Mouse (Mus musculus): Measurements from ENCODE around the gene Ubqln4. TPM values are rescaled to one million over a fixed set of nuclear protein-coding genes. Genes with fewer than 3 reads are reported as not detected.
A peak's percentile ranks its signal among the peaks of the same experiment; 100 is the strongest.

Gene Ubqln4
- total and polyA plus RNA-seq, 3 experiments: 43.6 to 171 (median 83.0) TPM

DNA sequence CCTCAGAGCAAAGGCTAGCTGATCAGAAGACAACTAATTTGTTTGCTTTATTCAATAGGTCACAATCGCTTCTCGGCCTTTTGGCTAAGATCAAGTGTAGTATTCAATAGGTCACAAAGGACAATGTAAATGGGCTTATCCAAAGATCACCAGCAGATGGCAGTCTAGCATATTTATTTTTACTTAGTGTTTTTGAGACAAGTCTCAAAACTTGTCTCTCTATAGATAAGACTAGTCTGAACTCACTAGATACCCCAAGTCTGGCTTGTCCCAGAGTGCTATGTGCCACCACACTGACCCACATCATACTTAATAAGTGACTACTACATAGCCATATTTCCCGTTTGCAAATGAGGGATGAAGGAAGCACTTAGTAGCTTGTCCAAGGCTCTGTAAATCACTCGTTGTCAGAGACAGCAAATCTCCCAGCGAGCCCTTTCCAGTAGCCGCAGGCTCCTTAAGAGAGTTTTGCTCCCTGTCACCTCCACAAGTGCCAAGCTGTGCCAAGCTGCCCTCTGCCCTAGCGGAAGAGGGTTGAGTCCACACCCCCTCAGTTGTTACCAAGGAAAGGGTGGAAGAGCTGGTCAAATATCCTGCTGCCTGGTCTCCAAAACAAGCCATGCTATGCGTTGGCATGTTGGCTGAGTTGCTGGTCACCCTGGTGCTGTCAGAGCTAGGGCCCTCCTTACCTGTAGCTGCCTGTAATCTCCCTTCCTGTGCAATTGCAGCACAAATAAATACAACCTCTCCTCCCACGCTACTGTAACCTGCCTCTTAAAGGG is 38.6 kb downstream of the Ubqln4 start:
- Histone ChIP-seq H3K9me3 (replicated peaks; ENCODE audit: insufficient read depth, low read length) (no peaks in the 10 kb centered on the region), H3K27me3 (ENCODE audit: control insufficient read depth in 1 of 2, insufficient read depth in 2 of 2, low read length in 2 of 2) (no peaks in the 10 kb centered on the region), H3K79me2 (ENCODE audit: control insufficient read depth, insufficient read depth, low read length, poor library complexity) (no peaks in the 10 kb centered on the region; the same call in 1 of the 2 replicates), H3K27ac (ENCODE audit: control insufficient read depth, low read depth, low read length) (peak overlapping the region; percentile 13), H3K36me3 (ENCODE audit: control insufficient read depth in 1 of 2, insufficient read depth in 2 of 2, low read length in 2 of 2) (peaks cover 2 to 4% of the 10 kb centered on the region in 2 experiments; a peak in 3 of 4 replicates), H3K9ac (ENCODE audit: control insufficient read depth, low read depth, low read length, poor library complexity, severe bottlenecking) (peak overlapping the region; percentile 65), H3K4me3 (ENCODE audit: control insufficient read depth in 1 of 2, insufficient read depth in 1 of 2, low read depth in 2 of 2, low read length in 2 of 2) (peak overlapping the region; percentile 77 to 86), H3K4me1 (ENCODE audit: control insufficient read depth in 1 of 2, insufficient read depth in 2 of 2, low read length in 2 of 2) (peaks cover 0 to 20% of the 10 kb centered on the region in 2 experiments; a peak in 2 of 4 replicates)
- TF ChIP-seq ZMIZ1 (IDR thresholded peaks at IDR 0.05; ENCODE audit: low read depth, low read length) (no peak), ETS1 (IDR thresholded peaks at IDR 0.05; ENCODE audit: low read depth, low read length) (0 out of 2 replicates have a peak, but pooled peaks have one; percentile 2), MXI1 (IDR thresholded peaks at IDR 0.05; ENCODE audit: low read depth, low read length) (peak; percentile 38; the same call in 1 of the 2 replicates), ZC3H11A (IDR thresholded peaks at IDR 0.05; ENCODE audit: low read depth, low read length) (peak; percentile 81), ZNF384 (IDR thresholded peaks at IDR 0.05; ENCODE audit: low read depth, low read length) (no peak), RAD21 (IDR thresholded peaks at IDR 0.05; ENCODE audit: low read depth, low read length) (peak; percentile 89), MYB (IDR thresholded peaks at IDR 0.05; ENCODE audit: low read depth, low read length) (no peak), SMC3 (IDR thresholded peaks at IDR 0.05; ENCODE audit: low read depth, low read length) (peak; percentile 91), MAFK (IDR thresholded peaks at IDR 0.05; ENCODE audit: borderline replicate concordance, low read depth, low read length) (no peak), GATA1 (IDR thresholded peaks at IDR 0.05; ENCODE audit: low read depth, low read length) (peak; percentile 84), USF2 (IDR thresholded peaks at IDR 0.05; ENCODE audit: borderline replicate concordance in 1 of 2, insufficient read depth in 1 of 2, low read depth in 1 of 2, low read length in 2 of 2) (no peak), SIN3A (IDR thresholded peaks at IDR 0.05; ENCODE audit: low read length) (peak; percentile 85), CHD2 (IDR thresholded peaks at IDR 0.05; ENCODE audit: low read length) (no peak), TCF12 (IDR thresholded peaks at IDR 0.05; ENCODE audit: low read depth, low read length) (peak; percentile 27; the same call in 1 of the 2 replicates), MYC (IDR thresholded peaks at IDR 0.05; ENCODE audit: low read depth, low read length) (0 out of 2 replicates have a peak, but pooled peaks have one; percentile 15), HCFC1 (IDR thresholded peaks at IDR 0.05; ENCODE audit: low read depth, low read length) (peak; percentile 56), EP300 (IDR thresholded peaks at IDR 0.05; ENCODE audit: low read depth in 1 of 2, low read length in 2 of 2) (peak; percentile 1 to 43; a peak in 1 of 4 replicates), CHD1 (IDR thresholded peaks at IDR 0.05; ENCODE audit: low read depth, low read length) (0 out of 2 replicates have a peak, but pooled peaks have one; percentile 50), CTCF (IDR thresholded peaks at IDR 0.05 in 2 of 3, conservative IDR thresholded peaks at IDR 0.05 in 1 of 3; ENCODE audit: control insufficient read depth in 1 of 3, insufficient read depth in 1 of 3, low read depth in 2 of 3, low read length in 3 of 3, poor library complexity in 1 of 3, severe bottlenecking in 1 of 3) (peak; percentile 36 to 91 (median 74); a peak in 5 of 6 replicates), TBP (IDR thresholded peaks at IDR 0.05; ENCODE audit: low read depth, low read length) (0 out of 2 replicates have a peak, but pooled peaks have one; percentile 4), POLR2AphosphoS5 (IDR thresholded peaks at IDR 0.05; ENCODE audit: borderline replicate concordance, low read depth, low read length) (no peak)
- peak; percentile 93 for DNase-seq (ENCODE audit: low read depth, low spot score)

Data from MEL (cell line).